Mouse (Mus musculus): ENCODE results near the gene Vmn1r211.

- TF ChIP-seq CTCF (IDR thresholded peaks at IDR 0.05; ENCODE audit: extremely low read depth, insufficient read length, insufficient replicate concordance, low read depth, low read length) (no peak), POLR2A (IDR thresholded peaks at IDR 0.05; ENCODE audit: low read depth, low read length) (no peak)
Measured at GRCm38 (mm10) chr13:22846798-22847197, 10.6 kb downstream of the Vmn1r211 start.

Data from small intestine, adult 2 months (tissue).